Mouse (Mus musculus) forebrain, embryonic 10.5 days (tissue): ENCODE data around the gene Ccnt2. TPM values are rescaled to one million over a fixed set of nuclear protein-coding genes. Genes with fewer than 3 reads are reported as not detected.

Experiments used
- DNase-seq: peaks from one replicate; pipeline ENCODE4 v3.0.0-alpha.2; 2017; ENCODE audit warnings: low spot score; ENCODE audit errors: extremely low spot score
- H3K27ac ChIP-seq: fragments of 300-500 bp; sonication (generic); 2 replicates; pipeline ENCODE4 v1.5.1; 2016; ENCODE audit warnings: mild to moderate bottlenecking
- H3K27me3 ChIP-seq: fragments of 300-500 bp; sonication (generic); 2 replicates; pipeline ENCODE4 v1.6.1; 2016; ENCODE audit warnings: mild to moderate bottlenecking; ENCODE audit not compliant: poor library complexity, severe bottlenecking
- H3K36me3 ChIP-seq: fragments of 300-500 bp; sonication (generic); replicated peaks from 2 replicates; pipeline ENCODE4 v1.6.1; 2016; ENCODE audit warnings: mild to moderate bottlenecking, moderate library complexity
- H3K4me1 ChIP-seq: fragments of 300-500 bp; sonication (generic); 2 replicates; pipeline ENCODE4 v1.6.1; 2016
- H3K4me3 ChIP-seq: fragments of 300-500 bp; sonication (generic); 2 replicates; pipeline ENCODE4 v1.5.1; 2016; ENCODE audit warnings: mild to moderate bottlenecking, moderate library complexity
- H3K9me3 ChIP-seq: fragments of 300-500 bp; sonication (generic); 2 replicates; pipeline ENCODE4 v1.6.1; 2016; ENCODE audit warnings: mild to moderate bottlenecking, moderate library complexity
- WGBS: fragments of 180-500 bp; shearing (Covaris S2); methylation state at CpG from one replicate; pipeline ENCODE4 v1.1.7; 2016; 5-methylcytosine and 5-hydroxymethylcytosine counted together
- polyA plus RNA-seq: library from polyadenylated mRNA; unstranded; fragments of >200 nt; fragmentation: Nextera tagmentation; extraction: Ambion mirVana; gene quantifications from 2 replicates; pipeline ENCODE4 v1.2.1, GENCODE M21; 2016

Ccnt2 gene
- polyA plus RNA-seq, 1 experiment from 2014 or later, result 98.2 TPM

DNA sequence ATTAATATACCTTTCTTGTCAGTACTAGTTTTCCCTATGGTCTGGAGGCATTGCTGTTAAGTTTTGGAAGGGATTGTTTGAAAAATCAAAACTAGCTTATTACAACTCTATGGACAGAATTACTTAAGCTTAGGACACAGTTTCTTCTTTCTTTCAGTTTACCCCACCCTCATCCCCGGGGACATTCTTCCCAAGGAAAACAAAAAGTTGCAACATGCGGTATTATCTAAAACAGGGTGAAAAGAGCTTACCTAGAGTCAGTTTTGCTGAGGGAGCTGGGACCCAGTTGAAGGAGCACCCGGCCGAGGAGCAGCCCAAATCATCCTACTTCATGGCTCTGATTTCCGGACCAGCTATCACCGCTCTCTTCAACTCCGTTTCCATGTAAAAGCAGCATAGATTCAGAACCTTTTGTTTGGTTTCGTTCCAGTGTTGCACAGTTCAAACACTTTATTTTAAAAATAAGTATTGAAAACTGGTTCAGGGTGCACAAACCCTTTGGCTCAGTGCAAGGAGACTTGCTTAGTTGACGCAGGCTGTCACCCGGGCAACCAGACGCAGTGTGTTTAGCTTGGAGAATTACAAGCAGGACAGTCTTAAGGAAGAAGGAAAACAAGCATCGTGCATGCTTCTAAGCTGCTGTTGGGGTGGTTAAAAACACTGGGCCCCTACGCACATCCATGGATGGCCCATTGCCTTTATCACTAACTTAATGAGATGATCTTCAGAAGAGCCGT lies 80.7 kb downstream of the Ccnt2 start, which contains the start of gene Map3k19:
Map3k19 (minus strand) TSS at position 546 of the 737 bp plus-strand sequence.
- no peaks in the 10 kb centered on the region for H3K4me1 ChIP-seq
- no peak within 1 kb of the TSS for H3K27ac ChIP-seq
- peaks cover 13% of the 10 kb centered on the region for H3K9me3 ChIP-seq
- no peak within 1 kb of the TSS for H3K4me3 ChIP-seq
- WGBS, result 86% methylated on average over 14 of the region's 14 CpGs
- H3K36me3 ChIP-seq, result no peaks in the 10 kb centered on the region
- no peaks in the 10 kb centered on the region for H3K27me3 ChIP-seq
- DNase-seq, result no peak

Other genes with a start within 250 kb of the Ccnt2 start
- gene Tmem163, start 94.6 kb upstream of the Ccnt2 start, polyA plus RNA-seq, result 9.8 and 9.9 TPM in 2 replicates
- gene Acmsd, start 44.8 kb upstream of the Ccnt2 start, polyA plus RNA-seq, result 0.07 and 0.46 TPM in 2 replicates
- gene Map3k19, start 80.9 kb downstream of the Ccnt2 start, polyA plus RNA-seq, result not detected in 2 replicates
- gene Rab3gap1, start 94.6 kb downstream of the Ccnt2 start, polyA plus RNA-seq, result 15.5 and 15.7 TPM in 2 replicates